Mouse (Mus musculus) stomach, postnatal 0 days (tissue): Measurements from ENCODE around the gene Shc2. TPM values are rescaled to one million over a fixed set of nuclear protein-coding genes. Genes with fewer than 3 reads are reported as not detected.

ENCODE experiments used
- ATAC-seq: fragments of 200-750 bp; cut with Nextera tagmentation; 2 replicates; pipeline ENCODE4 v1.8.0; 2017; ENCODE audit not compliant: low FRiP score, low TSS enrichment
- DNase-seq: peaks from one replicate; pipeline ENCODE4 v3.0.0-alpha.2; 2016; ENCODE audit warnings: low spot score
- H3K27ac ChIP-seq: fragments of 300-500 bp; sonication (generic); replicated peaks from 2 replicates; pipeline ENCODE4 v1.5.1; 2014; ENCODE audit warnings: mild to moderate bottlenecking, control low read depth
- H3K27me3 ChIP-seq: fragments of 300-500 bp; sonication (generic); 2 replicates; pipeline ENCODE4 v1.6.1; 2014; ENCODE audit warnings: low read length; ENCODE audit not compliant: control insufficient read depth, insufficient read depth
- H3K36me3 ChIP-seq: fragments of 300-500 bp; sonication (generic); 2 replicates; pipeline ENCODE4 v1.6.1; 2014; ENCODE audit warnings: low read length, mixed read lengths; ENCODE audit not compliant: control insufficient read depth, insufficient read depth
- H3K4me1 ChIP-seq: fragments of 300-500 bp; sonication (generic); replicated peaks from 2 replicates; pipeline ENCODE4 v1.6.1; 2014; ENCODE audit warnings: antibody characterized with exemption; ENCODE audit not compliant: control insufficient read depth, insufficient read depth
- H3K4me2 ChIP-seq: fragments of 300-500 bp; sonication (generic); replicated peaks from 2 replicates; pipeline ENCODE4 v1.6.1; 2014; ENCODE audit warnings: low read depth, mild to moderate bottlenecking, control low read depth, moderate library complexity
- H3K4me3 ChIP-seq: fragments of 300-500 bp; sonication (generic); 2 replicates; pipeline ENCODE4 v1.5.1; 2014; ENCODE audit warnings: low read depth, low read length, control low read depth
- H3K9ac ChIP-seq: fragments of 300-500 bp; sonication (generic); 2 replicates; pipeline ENCODE4 v1.6.1; 2014; ENCODE audit warnings: mild to moderate bottlenecking, low read length, control low read depth, mixed read lengths
- H3K9me3 ChIP-seq: fragments of 300-500 bp; sonication (generic); 2 replicates; pipeline ENCODE4 v1.6.1; 2016; ENCODE audit warnings: low read length; ENCODE audit not compliant: control insufficient read depth
- CTCF ChIP-seq: IDR thresholded peaks from 2 replicates; pipeline ENCODE4 v1.5.1; 2016; ENCODE audit warnings: antibody characterized with exemption, low read depth, mild to moderate bottlenecking, moderate library complexity
- EP300 ChIP-seq: optimal IDR thresholded peaks from 2 replicates; pipeline ENCODE3; 2016; ENCODE audit warnings: antibody characterized with exemption
- WGBS: fragments of 180-500 bp; shearing (Covaris S2); extraction: QIAGEN DNeasy Blood & Tissue Kit; methylation state at CpG from one replicate; pipeline ENCODE4 v1.1.7; 2014; 5-methylcytosine and 5-hydroxymethylcytosine counted together
- polyA plus RNA-seq: library from polyadenylated mRNA; unstranded; fragments of >200 nt; fragmentation: Nextera tagmentation; extraction: Ambion mirVana; gene quantifications from 2 replicates; pipeline ENCODE4 v1.2.1, GENCODE M21; 2015

Gene Shc2
- polyA plus RNA-seq, 1 experiment from 2014 or later: 2.7 TPM

- Histone ChIP-seq H3K27me3 (peaks cover 6% of the 10 kb centered on the region; the same call in 1 of the 2 replicates), H3K4me1 (0 out of 2 replicates have a peak, but pooled peaks cover 1% of the 10 kb centered on the region), H3K9me3 (no peaks in the 10 kb centered on the region), H3K36me3 (no peaks in the 10 kb centered on the region), H3K9ac (no peak overlapping the region), H3K4me2 (no peak overlapping the region), H3K4me3 (no peak overlapping the region), H3K27ac (no peak overlapping the region)
- ATAC-seq (no peak), DNase-seq (no peak)
- TF ChIP-seq CTCF: no peak
- TF ChIP-seq EP300: no peak
- WGBS: 77% methylated on average over 17 of the region's 17 CpGs
Observed at GRCm38 (mm10) chr10:79633006-79633777, 4.5 kb downstream of the Shc2 start.

- Histone ChIP-seq H3K27me3 (no peaks in the 10 kb centered on the region), H3K9ac (no peak overlapping the region), H3K9me3 (no peaks in the 10 kb centered on the region), H3K4me3 (no peak overlapping the region), H3K4me1 (no peaks in the 10 kb centered on the region), H3K4me2 (no peak overlapping the region), H3K27ac (no peak overlapping the region), H3K36me3 (no peaks in the 10 kb centered on the region)
- ATAC-seq: no peak
- WGBS: 76% methylated on average over 4 of the region's 4 CpGs
- no peak for DNase-seq
- no peak for TF ChIP-seq EP300
- TF ChIP-seq CTCF: no peak
Observed at GRCm38 (mm10) chr10:79631432-79631831, 6.3 kb downstream of the Shc2 start.

- no peaks in the 10 kb centered on the region for H3K27me3 ChIP-seq
- no peaks in the 10 kb centered on the region for H3K4me1 ChIP-seq
- TF ChIP-seq CTCF: no peak
- no peak for TF ChIP-seq EP300
- H3K36me3 ChIP-seq: no peaks in the 10 kb centered on the region
- DNase-seq: no peak
- WGBS: 87% methylated on average over 5 of the region's 5 CpGs
- H3K4me2 ChIP-seq: no peak overlapping the region
- no peak overlapping the region for H3K27ac ChIP-seq
- H3K9me3 ChIP-seq: no peaks in the 10 kb centered on the region
- no peak for ATAC-seq
- H3K9ac ChIP-seq: no peak overlapping the region
- no peak overlapping the region for H3K4me3 ChIP-seq
Observed at GRCm38 (mm10) chr10:79628377-79628776, 9.3 kb downstream of the Shc2 start.

GRCm38 (mm10) chr10:79626156-79626555 is 11.6 kb downstream of the Shc2 start:
- 86% methylated on average over 10 of the region's 10 CpGs for WGBS
- no peak for DNase-seq

GRCm38 (mm10) chr10:79625398-79625797 is 12.3 kb downstream of the Shc2 start:
- DNase-seq (no peak), ATAC-seq (no peak)
- 80% methylated on average over 9 of the region's 9 CpGs for WGBS
- H3K4me3 ChIP-seq: no peak overlapping the region
- no peaks in the 10 kb centered on the region for H3K27me3 ChIP-seq
- H3K4me1 ChIP-seq: no peaks in the 10 kb centered on the region
- no peak for TF ChIP-seq EP300
- TF ChIP-seq CTCF: no peak
- no peak overlapping the region for H3K4me2 ChIP-seq
- no peaks in the 10 kb centered on the region for H3K36me3 ChIP-seq
- no peak overlapping the region for H3K9ac ChIP-seq
- no peak overlapping the region for H3K27ac ChIP-seq
- H3K9me3 ChIP-seq: no peaks in the 10 kb centered on the region

More at GRCm38 (mm10) chr10:79626156-79626555, 11.6 kb downstream of the Shc2 start:
- no peak overlapping the region for H3K4me2 ChIP-seq
- no peaks in the 10 kb centered on the region for H3K9me3 ChIP-seq
- no peak overlapping the region for H3K9ac ChIP-seq
- no peaks in the 10 kb centered on the region for H3K36me3 ChIP-seq
- no peak overlapping the region for H3K27ac ChIP-seq
- no peaks in the 10 kb centered on the region for H3K27me3 ChIP-seq
- no peaks in the 10 kb centered on the region for H3K4me1 ChIP-seq
- no peak for ATAC-seq
- no peak overlapping the region for H3K4me3 ChIP-seq
- TF ChIP-seq CTCF (no peak), EP300 (no peak)

- H3K4me2 ChIP-seq: no peak overlapping the region
- DNase-seq (no peak), ATAC-seq (no peak)
- no peak overlapping the region for H3K9ac ChIP-seq
- WGBS: 72% methylated on average over 12 of the region's 12 CpGs
- H3K9me3 ChIP-seq: no peaks in the 10 kb centered on the region
- H3K4me3 ChIP-seq: no peak overlapping the region
- H3K4me1 ChIP-seq: no peaks in the 10 kb centered on the region
- H3K36me3 ChIP-seq: no peaks in the 10 kb centered on the region
- TF ChIP-seq CTCF: no peak
- no peak overlapping the region for H3K27ac ChIP-seq
- H3K27me3 ChIP-seq: no peaks in the 10 kb centered on the region
Observed at GRCm38 (mm10) chr10:79623950-79624349, 13.8 kb downstream of the Shc2 start.
